Mouse (Mus musculus) embryonic facial prominence, embryonic 14.5 days (tissue): ENCODE results near the gene Agpat3. TPM values are rescaled to one million over a fixed set of nuclear protein-coding genes. Genes with fewer than 3 reads are reported as not detected.

Experiments
- ATAC-seq: fragments of 200-750 bp; cut with Nextera tagmentation; 2 replicates; pipeline ENCODE4 v1.8.0; 2017; ENCODE audit warnings: low read depth, moderate number of reproducible peaks, moderate TSS enrichment
- DNase-seq: peaks from one replicate; pipeline ENCODE4 v3.0.0-alpha.2; 2015; ENCODE audit warnings: low spot score
- H3K27ac ChIP-seq: fragments of 300-500 bp; sonication (generic); replicated peaks from 2 replicates; pipeline ENCODE4 v1.5.1; 2014; ENCODE audit warnings: low read depth, mild to moderate bottlenecking, low read length, moderate library complexity
- H3K27me3 ChIP-seq: fragments of 300-500 bp; sonication (generic); replicated peaks from 2 replicates; pipeline ENCODE4 v1.6.1; 2014; ENCODE audit warnings: low read length; ENCODE audit not compliant: control insufficient read depth, insufficient read depth
- H3K36me3 ChIP-seq: fragments of 300-500 bp; sonication (generic); 2 replicates; pipeline ENCODE4 v1.6.1; 2014; ENCODE audit warnings: low read length, mixed read lengths; ENCODE audit not compliant: control insufficient read depth, insufficient read depth
- H3K4me1 ChIP-seq: fragments of 300-500 bp; sonication (generic); 2 replicates; pipeline ENCODE4 v1.6.1; 2014; ENCODE audit warnings: antibody characterized with exemption, low read length; ENCODE audit not compliant: control insufficient read depth, insufficient read depth
- H3K4me2 ChIP-seq: fragments of 300-500 bp; sonication (generic); 2 replicates; pipeline ENCODE4 v1.6.1; 2014; ENCODE audit warnings: low read depth, mild to moderate bottlenecking, low read length, moderate library complexity, mixed read lengths
- H3K4me3 ChIP-seq: fragments of 300-500 bp; sonication (generic); 2 replicates; pipeline ENCODE4 v1.5.1; 2014; ENCODE audit warnings: low read depth, mild to moderate bottlenecking, low read length
- H3K9ac ChIP-seq: fragments of 300-500 bp; sonication (generic); 2 replicates; pipeline ENCODE4 v1.6.1; 2014; ENCODE audit warnings: low read depth, mild to moderate bottlenecking, low read length, moderate library complexity, mixed read lengths
- H3K9me3 ChIP-seq: fragments of 300-500 bp; sonication (generic); 2 replicates; pipeline ENCODE4 v1.6.1; 2016; ENCODE audit warnings: low read length; ENCODE audit not compliant: control insufficient read depth
- WGBS: fragments of 180-500 bp; shearing (Covaris S2); extraction: QIAGEN DNeasy Blood & Tissue Kit; methylation state at CpG from one replicate; pipeline ENCODE4 v1.1.7; 2014; 5-methylcytosine and 5-hydroxymethylcytosine counted together
- polyA plus RNA-seq: library from polyadenylated mRNA; unstranded; fragments of >200 nt; fragmentation: Nextera tagmentation; extraction: Ambion mirVana; gene quantifications from 2 replicates; pipeline ENCODE4 v1.2.1, GENCODE M21; 2014

Gene Agpat3
- polyA plus RNA-seq, 1 experiment from 2014 or later = 83.2 TPM

- Histone ChIP-seq H3K4me3 (no peak overlapping the region), H3K36me3 (peaks cover 6% of the 10 kb centered on the region; the same call in 1 of the 2 replicates), H3K4me1 (no peaks in the 10 kb centered on the region; the same call in 1 of the 2 replicates), H3K27me3 (no peaks in the 10 kb centered on the region), H3K9ac (no peak overlapping the region), H3K9me3 (no peaks in the 10 kb centered on the region), H3K27ac (no peak overlapping the region), H3K4me2 (no peak overlapping the region)
- DNase-seq (no peak), ATAC-seq (no peak)
- WGBS = 91% methylated on average over 2 of the region's 2 CpGs
These were observed 6.8 kb downstream of the Agpat3 start for GRCm38 (mm10) chr10:78345466-78345865.

DNA sequence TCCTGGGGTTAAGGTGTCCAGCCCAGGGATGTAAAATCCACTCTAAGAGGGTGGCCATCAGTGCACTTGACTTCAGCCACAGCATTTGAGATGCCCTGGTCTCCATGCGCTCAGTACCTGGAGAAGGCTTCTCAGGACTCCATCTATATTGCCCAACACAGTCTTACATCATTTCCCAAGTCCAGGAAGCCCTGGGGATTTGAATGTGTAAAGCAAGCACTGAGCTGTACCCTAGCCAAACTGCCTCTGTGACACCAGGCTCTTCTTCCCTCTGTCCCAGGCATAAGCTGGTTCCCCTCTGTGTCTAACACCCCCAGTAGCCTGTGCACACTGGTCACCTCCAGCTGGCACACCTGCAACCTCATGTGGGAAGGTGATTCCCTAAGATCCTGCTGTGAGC, 10.2 kb downstream of the Agpat3 start:
- H3K4me2 ChIP-seq = no peak overlapping the region
- no peak overlapping the region for H3K27ac ChIP-seq

GRCm38 (mm10) chr10:78338180-78338579, 14.1 kb downstream of the Agpat3 start:
- no peaks in the 10 kb centered on the region for H3K9me3 ChIP-seq
- H3K27me3 ChIP-seq = no peaks in the 10 kb centered on the region
- DNase-seq = peak; percentile 70
- peaks cover 4% of the 10 kb centered on the region; the same call in 1 of the 2 replicates for H3K4me1 ChIP-seq
- no peak overlapping the region for H3K27ac ChIP-seq
- H3K4me2 ChIP-seq = no peak overlapping the region
- 64% methylated on average over 5 of the region's 5 CpGs for WGBS
- ATAC-seq = no peak
- no peak overlapping the region for H3K4me3 ChIP-seq
- H3K36me3 ChIP-seq = no peaks in the 10 kb centered on the region; the same call in 1 of the 2 replicates
- H3K9ac ChIP-seq = no peak overlapping the region

More for the DNA sequence above, 10.2 kb downstream of the Agpat3 start:
- Histone ChIP-seq H3K4me3 (no peak overlapping the region), H3K4me1 (no peaks in the 10 kb centered on the region; the same call in 1 of the 2 replicates), H3K36me3 (no peaks in the 10 kb centered on the region; the same call in 1 of the 2 replicates), H3K27me3 (no peaks in the 10 kb centered on the region), H3K9ac (no peak overlapping the region), H3K9me3 (no peaks in the 10 kb centered on the region)
- 100% methylated on average over 1 of the region's 1 CpGs for WGBS
- no peak for DNase-seq
- no peak for ATAC-seq

DNA sequence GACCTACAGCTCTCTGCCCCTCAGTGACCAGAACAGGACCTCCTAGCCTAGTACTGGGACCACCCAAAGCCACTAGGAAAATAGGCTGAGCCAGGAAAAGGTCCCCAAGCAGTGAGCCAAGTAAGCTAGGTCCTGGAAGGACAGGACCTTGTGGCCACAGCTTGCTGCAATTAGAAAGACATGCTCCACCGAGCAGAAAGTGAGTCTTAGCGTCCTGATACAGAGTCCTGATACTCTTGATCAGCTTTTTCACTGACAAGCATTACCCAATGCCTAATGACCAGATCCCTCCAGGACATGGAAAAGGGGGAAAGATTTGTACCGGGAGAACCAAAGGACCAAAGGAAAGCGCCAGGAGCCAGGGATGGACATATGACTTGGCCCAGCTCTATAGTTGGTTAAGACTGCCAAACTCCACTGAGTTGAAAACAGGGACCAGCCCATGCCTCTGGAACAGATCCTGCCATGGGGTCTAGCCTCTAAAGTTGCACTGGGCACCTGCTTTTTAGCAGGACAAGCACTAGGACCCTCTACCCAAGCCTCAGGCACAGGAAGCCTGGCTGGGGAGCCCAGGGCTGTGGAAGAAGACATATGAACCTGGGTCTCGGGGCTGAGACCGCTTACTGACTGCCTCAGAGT, 17.2 kb downstream of the Agpat3 start:
- Histone ChIP-seq H3K36me3 (no peaks in the 10 kb centered on the region), H3K4me3 (no peak overlapping the region), H3K9ac (no peak overlapping the region), H3K9me3 (no peaks in the 10 kb centered on the region), H3K4me1 (peaks cover 4% of the 10 kb centered on the region; the same call in 1 of the 2 replicates), H3K27ac (0 out of 2 replicates have a peak overlapping the region, but pooled peaks have one; percentile 42), H3K27me3 (no peaks in the 10 kb centered on the region), H3K4me2 (no peak overlapping the region)
- no peak for DNase-seq
- no peak for ATAC-seq
- WGBS = 59% methylated on average over 6 of the region's 6 CpGs

DNA sequence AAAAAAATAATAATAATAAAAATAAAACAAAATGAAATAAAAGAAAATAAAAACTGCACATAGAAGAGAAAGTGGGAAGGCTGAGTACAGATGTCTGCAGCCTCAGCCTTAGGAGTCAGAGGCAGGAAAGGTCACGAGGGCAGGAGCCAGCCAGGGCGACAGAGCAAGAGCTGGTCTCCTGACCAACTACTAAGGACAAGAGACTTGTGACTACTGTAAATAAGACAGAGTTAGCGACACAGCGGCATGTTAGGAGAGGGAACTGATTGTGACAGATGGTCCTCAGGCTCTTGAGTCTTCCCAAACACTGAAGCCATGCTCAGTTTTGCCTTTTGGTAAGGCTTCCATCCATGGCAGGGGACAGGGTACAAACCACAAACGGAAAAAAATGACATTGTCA, 20.7 kb downstream of the Agpat3 start:
- Histone ChIP-seq H3K9me3 (no peaks in the 10 kb centered on the region), H3K4me2 (no peak overlapping the region), H3K4me1 (0 out of 2 replicates have a peak, but pooled peaks cover 4% of the 10 kb centered on the region), H3K4me3 (no peak overlapping the region), H3K27ac (no peak overlapping the region), H3K27me3 (no peaks in the 10 kb centered on the region), H3K36me3 (peaks cover 15% of the 10 kb centered on the region), H3K9ac (no peak overlapping the region)
- 87% methylated on average over 5 of the region's 5 CpGs for WGBS
- DNase-seq (no peak), ATAC-seq (no peak)

DNA sequence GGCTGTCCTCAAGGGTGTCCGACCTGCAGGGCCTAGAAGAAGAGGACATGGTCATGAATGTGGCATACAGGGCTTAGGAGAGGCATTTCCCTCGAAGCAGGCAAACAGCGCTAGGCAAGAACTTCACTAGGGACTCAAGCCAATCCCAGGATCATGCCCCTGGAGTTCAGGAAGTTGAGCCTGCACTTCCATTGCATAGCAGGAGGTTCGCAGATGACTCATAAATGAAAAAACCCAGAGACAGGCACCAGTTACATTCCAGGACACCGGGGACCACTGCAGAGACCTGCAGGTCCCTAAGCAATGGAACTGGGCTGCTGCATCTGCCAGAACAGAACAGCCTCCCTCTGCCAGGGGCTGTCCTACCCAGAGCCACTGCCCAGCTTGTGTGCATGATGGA, 23.0 kb downstream of the Agpat3 start:
- DNase-seq = no peak
- H3K27me3 ChIP-seq = no peaks in the 10 kb centered on the region
- no peak overlapping the region for H3K4me2 ChIP-seq
- WGBS = 87% methylated on average over 5 of the region's 5 CpGs
- H3K36me3 ChIP-seq = peaks cover 21% of the 10 kb centered on the region
- H3K4me1 ChIP-seq = no peaks in the 10 kb centered on the region
- H3K27ac ChIP-seq = no peak overlapping the region
- H3K9me3 ChIP-seq = no peaks in the 10 kb centered on the region
- no peak overlapping the region for H3K4me3 ChIP-seq
- ATAC-seq = no peak
- H3K9ac ChIP-seq = no peak overlapping the region

- no peak overlapping the region for H3K27ac ChIP-seq
- WGBS = 94% methylated on average over 2 of the region's 2 CpGs
- no peak overlapping the region for H3K4me3 ChIP-seq
- H3K9ac ChIP-seq = no peak overlapping the region
- no peak for ATAC-seq
- no peaks in the 10 kb centered on the region for H3K4me1 ChIP-seq
- DNase-seq = no peak
- H3K9me3 ChIP-seq = no peaks in the 10 kb centered on the region
- peaks cover 21% of the 10 kb centered on the region for H3K36me3 ChIP-seq
- no peaks in the 10 kb centered on the region for H3K27me3 ChIP-seq
- no peak overlapping the region for H3K4me2 ChIP-seq
These were observed 24.2 kb downstream of the Agpat3 start for GRCm38 (mm10) chr10:78328011-78328575.

DNA sequence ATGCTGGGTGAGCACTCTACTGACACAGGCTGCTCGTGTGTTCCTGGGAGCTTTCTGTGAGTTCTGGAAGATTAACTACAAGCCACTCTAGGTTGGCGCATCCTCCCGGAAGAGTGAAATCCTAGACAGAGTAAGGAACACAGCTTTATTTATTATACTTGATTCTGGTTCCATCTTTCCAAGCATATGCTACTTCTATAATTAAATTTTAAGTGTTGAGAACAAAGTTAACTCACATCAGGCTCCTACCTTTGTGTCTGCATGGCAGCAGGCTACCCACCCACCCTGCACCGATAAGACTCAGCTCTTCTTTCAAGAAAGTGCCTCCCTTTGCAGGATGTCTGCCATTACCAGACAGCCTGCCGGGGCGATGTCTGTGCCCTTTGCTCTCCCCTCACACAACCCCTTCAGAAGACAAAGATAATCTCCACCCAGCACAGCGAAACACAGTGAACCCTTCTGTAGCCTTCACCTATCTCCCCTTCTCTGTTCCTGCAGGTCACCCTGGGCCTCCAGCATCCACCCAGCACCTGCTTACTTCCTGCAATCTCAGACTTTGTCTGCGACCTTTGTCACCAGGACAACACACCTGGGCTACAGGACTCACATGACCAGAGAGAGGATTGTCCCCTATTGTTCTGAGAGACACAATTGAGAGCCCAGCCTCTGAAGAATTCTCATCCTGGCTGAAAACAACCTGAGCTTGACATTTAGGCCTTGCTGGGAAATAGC, 26.2 kb downstream of the Agpat3 start:
- Histone ChIP-seq H3K9me3 (no peaks in the 10 kb centered on the region), H3K4me3 (no peak overlapping the region), H3K27ac (no peak overlapping the region), H3K36me3 (peaks cover 21% of the 10 kb centered on the region), H3K4me1 (no peaks in the 10 kb centered on the region), H3K4me2 (no peak overlapping the region), H3K9ac (no peak overlapping the region; the same call in 1 of the 2 replicates), H3K27me3 (no peaks in the 10 kb centered on the region)
- WGBS = 70% methylated on average over 8 of the region's 8 CpGs
- DNase-seq (no peak), ATAC-seq (no peak)
